Mouse (Mus musculus): Measurements from ENCODE around the gene Ficd.

Ficd gene

DNA sequence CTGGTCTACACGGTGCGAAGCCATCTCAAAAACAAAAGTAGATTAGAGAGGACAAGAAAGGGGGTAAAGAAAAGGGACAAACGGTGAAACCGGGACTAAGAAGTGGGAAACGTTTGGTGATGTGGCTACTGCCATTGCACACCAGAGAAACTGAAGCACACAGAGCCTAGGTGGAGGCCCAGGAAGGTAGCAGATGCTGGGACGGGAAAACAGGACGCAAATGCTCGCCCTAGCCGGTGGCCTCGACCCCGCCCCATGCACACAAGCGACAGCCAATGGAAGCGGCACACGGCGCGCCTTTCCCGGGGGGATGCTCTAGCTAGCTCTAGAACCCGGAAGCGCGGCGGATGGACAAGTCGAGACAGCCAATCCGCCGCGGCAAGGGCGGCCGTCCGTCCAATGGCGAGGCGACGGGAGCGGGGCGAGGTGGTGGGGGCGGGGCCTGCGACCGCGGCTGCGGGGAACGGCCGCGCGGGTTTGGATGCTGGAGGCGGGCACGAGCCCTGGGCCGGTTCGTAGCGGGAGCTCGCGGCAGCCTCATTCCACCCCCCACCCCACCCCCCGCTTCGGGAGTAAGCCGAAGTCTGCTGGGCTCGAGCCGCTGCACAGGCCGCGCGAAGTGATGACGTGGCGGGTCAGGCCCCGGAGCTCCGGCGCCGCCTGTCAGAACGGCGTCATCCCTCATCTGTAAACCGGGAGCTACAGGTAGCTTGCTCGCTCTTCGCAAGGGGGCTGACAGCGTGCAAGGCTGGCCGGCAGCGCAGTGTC is at the start of gene Ficd:
Gene Ficd (plus strand): TSS at position 459 of the 768 bp plus-strand sequence.
- DNase-seq (ENCODE audit: low spot score): peak; percentile 85

- DNase-seq (ENCODE audit: low spot score): no peak
Observed at GRCm38 (mm10) chr5:113687514-113687913, 48.1 kb upstream of the Ficd start.

DNA sequence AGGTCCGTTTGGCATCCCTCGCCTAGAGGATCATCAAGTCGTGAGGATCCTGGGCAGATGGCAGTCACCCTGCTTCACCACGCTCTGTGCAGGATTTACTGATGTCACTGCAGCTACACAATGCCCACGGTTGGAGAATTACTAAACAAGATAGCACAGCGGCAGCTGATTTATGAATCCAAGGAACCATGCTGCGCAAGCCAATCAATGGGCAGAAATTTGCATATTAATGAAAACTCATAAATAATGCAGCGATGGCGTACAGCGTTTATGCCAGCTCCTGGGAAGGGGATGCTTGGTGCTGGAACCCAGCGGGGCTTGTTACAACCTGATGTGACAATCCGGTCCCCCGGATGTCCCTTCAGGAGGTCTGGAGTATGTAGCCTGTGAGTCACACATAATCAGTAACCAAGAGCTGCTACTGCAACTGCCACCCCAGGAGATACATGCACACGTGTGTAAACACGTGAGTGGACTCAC is 45.5 kb upstream of the Ficd start:
- DNase-seq (ENCODE audit: low spot score): no peak

GRCm38 (mm10) chr5:113690866-113691265 is 44.7 kb upstream of the Ficd start:
- DNase-seq (ENCODE audit: low spot score): no peak

- no peak for DNase-seq (ENCODE audit: low spot score)
Observed at GRCm38 (mm10) chr5:113693196-113693755, 42.3 kb upstream of the Ficd start.

DNA sequence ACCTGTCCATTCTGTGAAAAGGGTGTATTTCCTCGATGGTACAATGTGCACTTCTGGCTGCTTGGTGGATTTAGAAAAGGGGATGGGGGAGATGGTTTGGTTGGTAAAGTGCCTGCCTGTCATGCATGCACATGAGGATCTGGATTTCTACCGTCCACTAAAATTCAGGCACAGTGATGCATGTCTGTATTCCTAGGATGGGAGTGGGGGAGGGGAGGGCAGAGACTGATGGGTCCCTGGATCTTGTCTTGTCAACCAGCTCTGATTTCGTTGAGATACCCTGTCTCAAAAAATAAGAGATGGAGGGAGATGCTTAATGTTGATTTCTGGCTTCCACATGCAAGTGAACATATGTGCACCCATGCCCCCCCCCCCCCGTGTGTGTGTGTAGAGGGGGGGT is 41.6 kb upstream of the Ficd start:
- DNase-seq (ENCODE audit: low spot score): no peak

GRCm38 (mm10) chr5:113694415-113694814 is 41.2 kb upstream of the Ficd start:
- no peak for DNase-seq (ENCODE audit: low spot score)

DNA sequence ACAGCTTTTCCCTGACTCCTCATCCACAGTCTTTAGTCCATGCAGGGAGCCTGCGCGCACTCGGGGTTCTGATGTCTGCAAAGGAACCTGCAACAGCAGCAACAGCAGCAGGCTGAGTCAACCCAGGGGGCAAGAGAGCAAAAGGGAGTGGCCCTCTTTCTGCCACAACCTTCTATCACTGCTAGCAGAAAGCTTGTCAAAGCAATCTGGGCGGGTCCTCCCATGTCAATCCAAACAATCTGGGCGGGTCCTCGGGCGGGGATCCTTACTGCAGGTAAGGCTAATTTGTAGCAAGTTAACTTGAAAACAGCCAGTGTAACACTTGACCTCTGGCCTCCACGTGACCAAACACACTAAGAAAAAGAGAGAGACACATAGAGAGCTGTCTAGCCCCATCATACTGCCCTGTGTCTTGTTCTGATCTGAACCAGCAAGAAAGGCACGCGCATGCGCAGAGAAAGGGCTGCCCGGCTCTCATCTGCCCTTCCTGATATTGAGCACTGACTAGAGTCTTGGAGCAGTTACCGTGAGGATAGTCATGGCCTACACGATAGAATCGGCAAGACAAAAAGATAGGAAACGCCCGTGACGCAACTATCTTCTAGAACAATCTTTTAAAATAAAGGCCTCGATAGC is 35.1 kb upstream of the Ficd start:
- DNase-seq (ENCODE audit: low spot score): no peak

DNA sequence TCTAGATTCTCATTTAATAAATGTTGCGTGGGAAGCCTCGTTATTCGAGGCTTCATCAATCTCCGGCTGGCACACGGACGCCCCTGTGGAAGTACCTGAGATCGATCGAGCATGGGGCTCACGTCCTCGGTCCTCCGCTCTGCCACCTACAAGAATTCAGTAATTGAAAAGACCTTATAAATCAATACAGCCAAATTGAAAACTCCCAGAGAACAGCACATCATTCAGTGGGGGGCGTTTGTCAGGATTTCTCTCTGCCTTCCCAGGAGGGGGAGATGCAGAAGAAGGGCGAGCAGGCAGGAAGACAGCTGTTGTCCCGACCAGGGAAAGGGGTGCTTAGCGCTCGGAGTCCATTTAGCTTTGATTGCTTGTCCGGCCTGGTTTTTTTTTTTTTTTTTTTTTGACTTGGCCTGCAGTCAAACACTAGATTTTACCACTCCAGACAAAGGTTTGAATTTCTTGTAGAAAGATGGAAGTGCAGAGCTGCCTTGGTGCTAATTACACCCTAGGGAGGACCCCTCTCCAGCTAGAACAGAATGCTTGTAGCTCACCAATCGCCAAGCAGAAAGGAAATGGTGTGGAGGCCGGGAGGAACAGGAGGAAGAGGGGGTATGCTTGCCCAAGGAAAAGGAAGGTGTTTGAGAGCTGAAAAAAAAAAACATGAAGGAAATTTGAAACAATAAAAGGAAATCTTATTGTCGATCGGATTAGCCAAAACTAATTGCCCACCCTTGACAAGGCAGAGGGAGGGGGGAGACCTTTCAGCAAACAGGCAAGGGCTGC is 31.6 kb upstream of the Ficd start:
- no peak for DNase-seq (ENCODE audit: low spot score)

DNA sequence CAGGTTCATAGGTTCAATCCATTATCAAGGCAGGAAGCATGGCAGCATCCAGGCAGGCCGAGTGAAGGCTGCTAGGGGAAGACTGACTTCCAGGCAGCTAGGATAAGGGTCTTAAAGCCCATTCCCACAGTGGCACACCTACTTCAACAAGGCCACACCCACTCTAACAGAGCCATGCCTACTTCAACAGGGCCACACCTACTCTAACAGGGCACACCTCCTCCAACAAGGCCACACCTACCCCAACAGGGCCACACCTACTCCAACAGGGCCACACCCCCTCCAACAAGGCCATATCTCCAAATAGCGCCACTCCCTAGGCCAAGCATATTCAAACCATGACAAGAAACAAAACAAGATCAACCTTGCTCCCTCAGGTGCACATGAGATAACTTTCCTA is 22.7 kb upstream of the Ficd start:
- no peak for DNase-seq (ENCODE audit: low spot score)

DNA sequence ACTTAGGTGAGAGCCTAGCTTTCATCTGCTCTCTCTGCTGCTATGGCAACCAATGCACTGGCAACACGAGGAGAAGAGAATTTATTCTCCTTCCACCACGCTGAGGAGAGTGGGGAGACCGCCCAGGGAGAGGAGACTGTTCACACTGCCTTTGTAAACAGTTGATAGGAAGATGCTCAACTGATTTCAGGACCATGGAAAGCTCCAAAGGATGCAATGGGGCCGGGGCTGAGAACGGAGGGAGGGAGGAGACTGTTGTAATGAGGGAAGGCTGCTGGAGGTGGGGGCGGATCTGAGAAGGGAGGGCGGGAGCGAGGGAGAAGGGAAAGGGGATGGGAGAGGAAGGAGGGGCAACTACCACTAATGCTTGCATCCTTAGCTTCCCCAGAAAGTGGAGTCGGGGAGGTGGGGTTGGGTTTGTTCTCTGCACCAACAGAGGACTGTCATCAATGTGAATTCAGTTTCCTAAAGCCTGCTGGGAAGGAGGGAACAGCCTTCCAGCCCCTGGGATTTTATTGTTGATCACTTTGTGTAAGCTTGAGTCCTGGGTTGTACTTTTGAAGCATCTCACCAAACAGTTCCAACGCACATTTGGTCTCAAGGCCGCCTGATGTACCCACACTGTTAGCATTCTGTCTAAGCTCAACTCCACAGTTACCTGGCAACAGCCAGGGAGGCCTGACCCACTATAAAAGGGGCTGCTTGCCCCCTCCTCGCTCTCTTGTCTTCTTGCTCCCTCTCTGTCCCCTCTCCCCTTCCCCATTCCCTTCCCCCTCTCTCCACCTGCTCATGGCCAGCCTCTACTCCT is 18.8 kb upstream of the Ficd start:
- no peak for DNase-seq (ENCODE audit: low spot score)

DNA sequence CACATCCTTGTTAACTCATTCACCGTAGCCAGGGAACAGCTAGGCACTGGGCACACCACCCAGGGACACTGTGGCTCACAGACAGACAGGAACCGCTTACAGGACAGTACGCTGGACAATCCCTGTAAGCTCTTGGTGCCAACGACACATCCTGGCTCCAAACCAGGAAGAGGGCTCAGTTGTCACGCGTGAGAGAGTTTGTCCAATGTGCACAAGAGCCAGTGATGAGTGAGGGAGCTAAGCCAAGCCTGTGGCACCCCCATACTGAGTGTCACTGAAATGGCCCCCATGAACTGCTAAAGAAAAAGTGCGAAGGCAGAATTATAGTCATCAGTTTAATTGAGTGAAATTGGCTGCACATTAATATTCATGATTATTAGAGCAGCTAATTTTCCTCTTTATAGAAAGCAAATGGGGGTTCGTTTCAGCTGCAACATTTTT is 16.4 kb upstream of the Ficd start:
- no peak for DNase-seq (ENCODE audit: low spot score)

DNA sequence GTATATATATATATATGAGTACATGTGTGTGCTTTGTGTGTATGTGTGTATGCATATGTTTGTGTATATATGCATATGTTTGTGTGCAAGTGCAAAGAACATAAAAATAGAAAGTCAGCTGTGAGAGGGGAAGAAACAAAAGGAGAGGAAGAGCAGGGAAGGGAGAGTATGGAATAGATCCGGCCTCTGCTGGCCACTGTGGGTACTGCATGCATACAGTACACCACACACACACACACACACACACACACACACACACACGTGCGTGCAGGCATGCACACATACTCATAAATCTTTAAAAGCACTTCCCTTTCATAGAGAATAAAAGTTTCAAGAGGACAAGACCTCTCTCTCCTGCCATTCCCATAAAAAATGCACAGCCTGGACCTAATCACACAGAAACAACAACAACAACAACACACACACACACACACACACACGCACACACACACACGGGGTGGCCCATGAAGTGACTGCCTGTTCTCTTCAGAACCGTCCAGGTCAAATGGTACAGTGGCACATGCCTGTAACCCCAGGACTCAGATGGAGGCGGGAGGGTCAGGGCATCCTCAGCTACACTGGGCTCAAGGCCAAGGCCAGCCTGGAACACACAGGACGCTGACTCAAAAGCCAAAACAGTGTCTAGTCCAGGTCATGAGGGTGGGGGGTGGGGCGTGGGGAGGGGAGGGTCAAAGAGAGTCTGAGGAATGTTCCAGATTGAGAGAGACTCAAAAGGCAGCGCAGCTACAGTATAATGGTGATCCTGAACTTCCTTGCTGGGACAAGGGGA is 13.2 kb upstream of the Ficd start:
- DNase-seq (ENCODE audit: low spot score): no peak

DNA sequence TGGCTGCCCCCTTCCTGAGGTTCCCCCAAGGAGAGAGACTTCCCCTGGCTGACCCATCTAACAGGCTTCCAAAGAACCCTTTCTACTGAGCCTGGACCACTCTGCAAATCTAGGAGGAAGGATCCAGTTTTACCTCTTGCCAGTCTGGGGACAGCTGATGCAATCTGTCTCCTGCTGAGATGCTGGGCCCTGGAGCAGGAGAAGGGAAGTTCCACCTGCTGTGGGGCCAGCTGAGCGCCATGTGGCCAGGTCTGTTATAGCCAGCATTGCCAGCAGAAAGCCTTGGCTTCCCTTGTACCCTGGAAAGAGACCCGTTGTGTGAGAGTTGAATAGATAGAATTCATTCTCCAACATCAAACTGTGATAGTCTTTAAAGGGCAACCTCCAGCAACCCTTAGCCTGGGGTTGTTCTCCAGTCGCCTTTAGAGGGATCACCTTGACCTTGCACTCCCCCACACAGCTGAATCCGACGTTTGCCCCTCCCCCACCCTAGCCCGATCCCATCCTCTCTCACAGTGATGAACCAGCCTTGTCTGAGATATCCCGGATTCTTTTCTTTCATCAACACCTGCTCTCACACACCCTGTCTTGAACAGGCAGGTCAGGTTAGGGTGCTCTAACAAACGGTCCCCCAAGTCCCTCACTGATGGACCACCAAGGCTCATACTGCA is 11.9 kb upstream of the Ficd start:
- DNase-seq (ENCODE audit: low spot score): no peak

GRCm38 (mm10) chr5:113724446-113724845 is 11.2 kb upstream of the Ficd start, which contains the start of gene 1700069L16Rik:
Gene 1700069L16Rik, minus strand, starts transcription at chr5:113724772.
- peak; percentile 82 for DNase-seq (ENCODE audit: low spot score)

GRCm38 (mm10) chr5:113725417-113725816 is 10.2 kb upstream of the Ficd start:
- no peak for DNase-seq (ENCODE audit: low spot score)

DNA sequence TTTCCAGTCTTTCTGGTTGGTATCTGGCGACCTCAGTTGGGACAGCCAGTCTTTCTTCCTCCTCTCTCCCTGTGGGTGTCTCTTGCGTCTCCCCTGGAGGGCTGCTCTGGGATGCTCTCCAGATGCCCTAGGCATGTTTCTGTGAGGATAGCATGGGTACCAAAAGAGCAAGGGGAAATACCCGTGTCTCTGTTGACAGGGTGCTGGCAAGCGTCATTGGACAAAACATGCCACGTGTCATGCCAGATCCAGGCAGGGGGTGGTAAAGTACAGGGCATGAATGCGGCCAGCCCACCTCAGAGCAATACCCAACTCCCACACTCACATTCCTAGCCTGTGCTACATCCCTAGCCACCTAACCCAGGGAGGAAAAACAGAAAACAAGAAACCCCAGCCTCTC is 9.0 kb upstream of the Ficd start:
- DNase-seq (ENCODE audit: low spot score): no peak

GRCm38 (mm10) chr5:113727238-113727637 is 8.4 kb upstream of the Ficd start:
- DNase-seq (ENCODE audit: low spot score): no peak

DNA sequence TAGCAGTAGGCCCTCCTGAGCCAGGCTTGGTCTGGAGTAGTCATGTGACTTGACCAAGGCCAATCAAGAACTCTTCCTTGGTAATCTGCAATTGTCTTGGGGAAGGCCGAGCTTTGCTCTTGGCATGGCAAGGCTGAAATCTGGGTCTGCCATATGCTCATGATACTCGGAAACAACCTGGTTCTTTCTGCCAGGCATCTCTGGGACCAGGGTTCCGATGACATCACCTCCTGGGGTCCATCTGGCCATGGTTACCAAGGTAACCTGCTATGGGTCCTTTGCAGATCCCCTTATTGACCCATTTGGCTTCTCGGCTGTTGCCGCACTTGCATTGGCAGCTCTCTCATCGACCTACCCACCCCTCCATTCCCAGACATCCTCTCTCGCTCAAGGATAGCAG is 7.6 kb upstream of the Ficd start:
- no peak for DNase-seq (ENCODE audit: low spot score)

DNA sequence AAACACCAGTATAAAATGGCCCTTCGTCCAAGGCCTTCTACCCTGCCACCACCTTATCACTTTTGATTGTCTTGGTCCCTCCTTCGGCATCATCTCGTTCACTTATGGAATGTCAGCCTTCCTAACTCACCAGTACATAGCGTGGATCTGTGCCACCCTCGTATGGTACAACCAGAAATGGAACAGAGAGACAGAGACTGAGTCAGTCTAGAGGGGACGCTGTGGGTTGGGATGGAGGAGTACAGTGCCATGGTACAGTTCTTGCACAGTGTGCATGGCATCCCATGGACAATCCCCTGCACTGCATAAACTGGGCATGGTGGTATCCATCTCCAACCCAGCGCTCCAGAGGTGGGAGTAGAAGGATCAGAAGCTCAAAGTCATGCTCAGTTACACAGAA is 6.9 kb upstream of the Ficd start:
- no peak for DNase-seq (ENCODE audit: low spot score)

Measured in urinary bladder, postnatal 25 days (tissue).